Mouse (Mus musculus) kidney, postnatal 0 days (tissue): ENCODE results near the gene Pdzrn3. TPM values are rescaled to one million over a fixed set of nuclear protein-coding genes. Genes with fewer than 3 reads are reported as not detected.
A peak's percentile ranks its signal among the peaks of the same experiment; 100 is the strongest.

Source experiments
- ATAC-seq: fragments of 200-750 bp; cut with Nextera tagmentation; replicated peaks from 2 replicates; pipeline ENCODE4 v1.8.0; 2017; ENCODE audit warnings: low read depth, moderate number of reproducible peaks, moderate TSS enrichment, moderate library complexity; ENCODE audit not compliant: low FRiP score
- DNase-seq: peaks from one replicate; pipeline ENCODE4 v3.0.0-alpha.2; 2016; ENCODE audit warnings: low spot score
- H3K27ac ChIP-seq: fragments of 300-500 bp; sonication (generic); 2 replicates; pipeline ENCODE4 v1.5.1; 2014; ENCODE audit warnings: mild to moderate bottlenecking
- H3K27me3 ChIP-seq: fragments of 300-500 bp; sonication (generic); 2 replicates; pipeline ENCODE4 v1.6.1; 2014; ENCODE audit warnings: low read length, mixed read lengths; ENCODE audit not compliant: insufficient read depth
- H3K36me3 ChIP-seq: fragments of 300-500 bp; sonication (generic); 2 replicates; pipeline ENCODE4 v1.6.1; 2014; ENCODE audit warnings: low read length, mixed read lengths; ENCODE audit not compliant: insufficient read depth
- H3K4me1 ChIP-seq: fragments of 300-500 bp; sonication (generic); replicated peaks from 2 replicates; pipeline ENCODE4 v1.6.1; 2014; ENCODE audit warnings: antibody characterized with exemption, low read length, mixed read lengths; ENCODE audit not compliant: insufficient read depth
- H3K4me2 ChIP-seq: fragments of 300-500 bp; sonication (generic); 2 replicates; pipeline ENCODE4 v1.6.1; 2014; ENCODE audit warnings: mild to moderate bottlenecking, low read length, moderate library complexity, mixed read lengths
- H3K4me3 ChIP-seq: fragments of 300-500 bp; sonication (generic); replicated peaks from 2 replicates; pipeline ENCODE4 v1.5.1; 2014; ENCODE audit warnings: low read depth, low read length
- H3K9ac ChIP-seq: fragments of 300-500 bp; sonication (generic); 2 replicates; pipeline ENCODE4 v1.6.1; 2014; ENCODE audit warnings: low read depth, low read length
- H3K9me3 ChIP-seq: fragments of 300-500 bp; sonication (generic); replicated peaks from 2 replicates; pipeline ENCODE4 v1.6.1; 2016; ENCODE audit warnings: low read length, inconsistent platforms, mixed read lengths
- CTCF ChIP-seq: IDR thresholded peaks from 2 replicates; pipeline ENCODE4 v1.5.1; 2016; ENCODE audit warnings: antibody characterized with exemption, low read depth, mild to moderate bottlenecking, moderate library complexity
- WGBS: fragments of 180-500 bp; shearing (Covaris S2); extraction: QIAGEN DNeasy Blood & Tissue Kit; methylation state at CpG from one replicate; pipeline ENCODE4 v1.1.7; 2014; 5-methylcytosine and 5-hydroxymethylcytosine counted together
- polyA plus RNA-seq: library from polyadenylated mRNA; unstranded; fragments of >200 nt; fragmentation: Nextera tagmentation; extraction: Ambion mirVana; gene quantifications from 2 replicates; pipeline ENCODE4 v1.2.1, GENCODE M21; 2015

Gene Pdzrn3
- polyA plus RNA-seq, 1 experiment from 2014 or later, result 7.0 TPM

DNA sequence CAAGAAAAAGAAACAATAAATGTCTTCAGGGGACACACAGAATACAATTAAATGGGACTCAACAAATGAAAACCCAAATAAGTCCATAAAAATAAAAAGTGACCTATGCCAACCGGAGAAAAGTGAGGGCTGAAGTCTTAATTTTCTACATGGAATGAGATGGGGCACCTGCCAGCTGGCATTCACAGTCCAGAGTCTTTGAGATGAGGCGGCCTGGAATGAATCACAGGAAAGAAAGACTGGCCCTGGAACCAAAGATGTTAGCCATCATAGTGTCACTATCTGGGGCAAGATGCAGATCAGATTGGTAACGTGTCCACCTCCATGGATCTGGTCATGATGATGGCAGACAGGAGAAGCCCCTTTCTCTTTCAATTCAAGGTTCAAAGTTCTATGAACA is 50.5 kb downstream of the Pdzrn3 start:
- Histone ChIP-seq H3K27ac (no peak overlapping the region), H3K4me1 (peaks cover 20% of the 10 kb centered on the region; the same call in 1 of the 2 replicates), H3K4me3 (no peak overlapping the region), H3K9ac (no peak overlapping the region), H3K4me2 (no peak overlapping the region), H3K9me3 (no peaks in the 10 kb centered on the region), H3K27me3 (no peaks in the 10 kb centered on the region), H3K36me3 (no peaks in the 10 kb centered on the region)
- DNase-seq (no peak), ATAC-seq (no peak)
- WGBS, result 85% methylated on average over 3 of the region's 3 CpGs
- TF ChIP-seq CTCF, result no peak

DNA sequence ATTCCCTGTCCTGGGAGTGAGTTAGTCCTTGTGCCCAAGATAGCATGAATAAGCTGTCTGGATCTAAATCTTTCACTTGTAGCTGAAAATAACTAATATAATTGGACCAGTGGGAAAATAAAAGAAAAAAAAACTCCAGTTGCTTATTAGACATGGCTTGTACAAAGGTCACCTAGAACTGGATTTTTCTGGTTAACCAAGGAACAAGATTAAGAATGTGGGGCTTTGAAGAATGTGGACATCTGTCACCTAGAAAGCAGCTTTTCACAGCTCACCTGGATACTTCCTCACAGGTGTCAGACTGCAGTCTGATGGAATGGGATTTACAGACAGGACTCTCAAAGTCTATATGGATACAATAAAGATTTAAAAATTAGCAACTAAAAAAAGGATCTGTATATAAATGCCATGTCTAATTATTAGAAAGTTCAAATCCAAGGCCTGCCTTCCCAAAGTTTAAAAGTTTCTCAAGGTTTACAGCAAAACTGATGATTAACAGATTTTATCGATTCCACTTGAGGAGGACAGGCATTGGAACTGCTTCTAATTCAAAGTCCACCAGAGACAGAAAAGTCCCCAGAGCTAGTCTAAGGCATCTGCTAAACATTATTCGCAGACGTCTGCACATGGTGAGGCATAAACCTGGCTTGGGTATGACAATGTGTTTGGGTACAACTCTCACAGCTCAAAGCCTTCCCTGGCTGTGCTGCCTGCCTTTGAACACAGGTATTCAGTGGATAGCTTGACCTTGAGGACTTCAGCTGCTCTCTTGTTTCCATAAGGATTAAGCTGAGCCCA is 51.7 kb downstream of the Pdzrn3 start:
- no peak for DNase-seq
- no peaks in the 10 kb centered on the region for H3K36me3 ChIP-seq
- H3K4me3 ChIP-seq, result no peak overlapping the region
- no peak overlapping the region for H3K9ac ChIP-seq
- 0 out of 2 replicates have a peak overlapping the region, but pooled peaks have one; percentile 63 for H3K27ac ChIP-seq
- H3K4me1 ChIP-seq, result peaks cover 14% of the 10 kb centered on the region; the same call in 1 of the 2 replicates
- whole genome bisulfite sequencing, result 88% methylated on average over 3 of the region's 3 CpGs
- TF ChIP-seq CTCF, result no peak
- H3K9me3 ChIP-seq, result no peaks in the 10 kb centered on the region
- H3K27me3 ChIP-seq, result no peaks in the 10 kb centered on the region
- ATAC-seq, result 0 out of 2 replicates have a peak, but pooled peaks have one; percentile 35
- no peak overlapping the region for H3K4me2 ChIP-seq

DNA sequence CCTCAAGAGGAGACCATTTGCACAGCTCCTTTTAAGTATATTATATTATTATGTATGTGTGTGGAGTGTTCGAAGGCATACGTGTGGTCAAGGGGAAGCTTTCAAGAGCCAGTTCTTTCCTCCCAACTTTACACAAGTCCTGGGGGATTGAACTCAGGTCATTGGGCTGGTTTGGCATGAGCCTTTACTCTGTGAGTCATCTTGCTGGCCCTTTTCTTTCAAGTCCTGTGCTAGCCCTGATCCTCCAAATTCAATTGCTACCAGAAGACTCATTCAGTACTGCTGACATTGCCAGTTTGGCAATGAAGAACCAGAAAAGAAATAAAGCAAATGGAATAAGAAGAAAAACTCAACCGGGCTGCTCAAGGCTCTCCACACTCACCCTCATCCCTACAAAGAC is 55.1 kb downstream of the Pdzrn3 start:
- TF ChIP-seq CTCF, result no peak
- H3K9ac ChIP-seq, result no peak overlapping the region
- H3K27me3 ChIP-seq, result no peaks in the 10 kb centered on the region
- ATAC-seq (no peak), DNase-seq (no peak)
- 0 out of 2 replicates have a peak, but pooled peaks cover 3% of the 10 kb centered on the region for H3K4me1 ChIP-seq
- no peaks in the 10 kb centered on the region for H3K36me3 ChIP-seq
- no peak overlapping the region for H3K27ac ChIP-seq
- no peaks in the 10 kb centered on the region for H3K9me3 ChIP-seq
- WGBS, result 94% methylated on average over 3 of the region's 3 CpGs
- no peak overlapping the region for H3K4me3 ChIP-seq
- no peak overlapping the region for H3K4me2 ChIP-seq

DNA sequence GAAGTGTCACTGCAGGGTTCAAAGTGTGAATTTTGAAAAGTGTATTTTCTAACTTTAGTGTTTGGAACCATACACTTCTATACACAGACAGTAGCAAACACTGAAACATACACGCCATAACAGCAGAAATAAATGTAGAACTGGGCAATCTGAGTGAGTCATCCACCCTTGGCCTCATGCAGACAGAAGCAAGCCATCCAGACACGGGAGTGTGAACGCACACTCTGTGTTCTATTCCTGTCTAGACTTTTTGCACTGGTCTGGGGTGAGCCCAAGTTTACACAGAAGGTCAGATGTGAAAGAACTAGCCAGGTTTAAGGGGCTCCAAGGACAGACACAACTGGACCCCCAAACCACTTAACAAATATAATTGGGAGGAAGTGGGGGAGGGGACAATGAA is 57.3 kb downstream of the Pdzrn3 start:
- Histone ChIP-seq H3K27ac (no peak overlapping the region), H3K4me3 (no peak overlapping the region), H3K36me3 (no peaks in the 10 kb centered on the region), H3K9me3 (no peaks in the 10 kb centered on the region), H3K4me1 (0 out of 2 replicates have a peak, but pooled peaks cover 3% of the 10 kb centered on the region), H3K9ac (no peak overlapping the region), H3K4me2 (no peak overlapping the region), H3K27me3 (no peaks in the 10 kb centered on the region)
- ATAC-seq, result no peak
- no peak for TF ChIP-seq CTCF
- WGBS, result 76% methylated on average over 3 of the region's 3 CpGs
- DNase-seq, result no peak

DNA sequence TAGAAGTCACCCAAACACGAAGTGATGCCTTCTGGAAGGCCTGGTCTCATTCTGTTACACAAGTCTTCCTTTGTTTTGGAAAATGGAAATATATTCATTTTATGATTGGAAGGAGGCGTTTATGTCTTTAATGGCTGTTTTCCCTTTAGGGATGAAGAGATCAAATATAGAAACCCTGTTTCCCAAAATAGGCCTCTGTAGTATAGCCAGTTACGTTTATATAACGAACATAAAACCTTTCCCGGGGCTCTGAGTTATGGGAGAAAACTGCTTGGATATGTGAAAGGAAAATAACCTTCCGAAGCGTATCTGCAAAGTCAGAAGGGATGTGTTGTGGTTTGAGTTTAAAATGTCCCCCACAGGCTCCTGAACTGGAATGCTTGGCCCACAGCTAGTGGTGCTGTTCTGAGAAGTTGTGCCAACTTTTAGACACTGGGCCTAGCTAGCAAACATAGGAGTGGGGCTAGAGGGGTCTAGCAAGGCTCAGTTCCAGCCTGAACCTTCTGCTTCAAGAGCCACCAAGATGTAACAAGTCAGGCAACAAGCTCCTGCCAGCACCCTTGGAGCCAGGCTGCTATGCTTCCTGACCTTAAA is 58.2 kb downstream of the Pdzrn3 start:
- Histone ChIP-seq H3K36me3 (no peaks in the 10 kb centered on the region), H3K4me3 (no peak overlapping the region), H3K27ac (0 out of 2 replicates have a peak overlapping the region, but pooled peaks have one; percentile 7), H3K4me2 (no peak overlapping the region), H3K27me3 (no peaks in the 10 kb centered on the region), H3K9ac (no peak overlapping the region), H3K4me1 (0 out of 2 replicates have a peak, but pooled peaks cover 3% of the 10 kb centered on the region), H3K9me3 (no peaks in the 10 kb centered on the region)
- DNase-seq, result peak; percentile 56
- whole genome bisulfite sequencing, result 57% methylated on average over 7 of the region's 7 CpGs
- no peak for TF ChIP-seq CTCF
- ATAC-seq, result no peak

DNA sequence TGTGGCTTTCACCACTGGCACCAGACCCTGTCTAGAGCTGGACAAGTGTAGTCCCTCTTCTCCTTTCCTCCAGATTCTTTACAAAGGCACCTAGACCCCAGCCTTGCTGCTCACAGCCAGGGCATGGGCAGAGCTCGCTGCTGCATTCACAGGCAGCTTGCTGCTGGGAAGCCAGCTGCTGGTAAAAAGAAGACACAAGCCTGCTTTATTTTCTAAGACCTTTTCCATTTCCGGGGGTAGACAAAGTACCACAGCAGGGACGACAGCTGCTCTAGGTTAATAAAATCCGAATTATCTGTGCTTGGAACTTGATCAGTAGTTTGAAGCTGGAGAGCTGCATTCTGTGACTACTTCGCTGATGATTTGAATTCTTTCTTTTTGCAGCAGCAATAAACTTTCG is 59.2 kb downstream of the Pdzrn3 start:
- no peaks in the 10 kb centered on the region for H3K9me3 ChIP-seq
- no peak for TF ChIP-seq CTCF
- H3K27me3 ChIP-seq, result no peaks in the 10 kb centered on the region
- H3K9ac ChIP-seq, result no peak overlapping the region
- H3K27ac ChIP-seq, result no peak overlapping the region
- WGBS, result 48% methylated on average over 6 of the region's 6 CpGs
- no peak for ATAC-seq
- no peak overlapping the region for H3K4me3 ChIP-seq
- H3K36me3 ChIP-seq, result no peaks in the 10 kb centered on the region
- 0 out of 2 replicates have a peak, but pooled peaks cover 3% of the 10 kb centered on the region for H3K4me1 ChIP-seq
- H3K4me2 ChIP-seq, result no peak overlapping the region
- no peak for DNase-seq
